Mouse (Mus musculus) embryonic facial prominence, embryonic 14.5 days (tissue): Measurements from ENCODE around the gene Kirrel2. TPM values are rescaled to one million over a fixed set of nuclear protein-coding genes. Genes with fewer than 3 reads are reported as not detected.
A peak's percentile ranks its signal among the peaks of the same experiment; 100 is the strongest.

Experiments used
- ATAC-seq: fragments of 200-750 bp; cut with Nextera tagmentation; 2 replicates; pipeline ENCODE4 v1.8.0; 2017; ENCODE audit warnings: low read depth, moderate number of reproducible peaks, moderate TSS enrichment
- DNase-seq: peaks from one replicate; pipeline ENCODE4 v3.0.0-alpha.2; 2015; ENCODE audit warnings: low spot score
- H3K27ac ChIP-seq: fragments of 300-500 bp; sonication (generic); replicated peaks from 2 replicates; pipeline ENCODE4 v1.5.1; 2014; ENCODE audit warnings: low read depth, mild to moderate bottlenecking, low read length, moderate library complexity
- H3K27me3 ChIP-seq: fragments of 300-500 bp; sonication (generic); replicated peaks from 2 replicates; pipeline ENCODE4 v1.6.1; 2014; ENCODE audit warnings: low read length; ENCODE audit not compliant: control insufficient read depth, insufficient read depth
- H3K36me3 ChIP-seq: fragments of 300-500 bp; sonication (generic); 2 replicates; pipeline ENCODE4 v1.6.1; 2014; ENCODE audit warnings: low read length, mixed read lengths; ENCODE audit not compliant: control insufficient read depth, insufficient read depth
- H3K4me1 ChIP-seq: fragments of 300-500 bp; sonication (generic); 2 replicates; pipeline ENCODE4 v1.6.1; 2014; ENCODE audit warnings: antibody characterized with exemption, low read length; ENCODE audit not compliant: control insufficient read depth, insufficient read depth
- H3K4me2 ChIP-seq: fragments of 300-500 bp; sonication (generic); 2 replicates; pipeline ENCODE4 v1.6.1; 2014; ENCODE audit warnings: low read depth, mild to moderate bottlenecking, low read length, moderate library complexity, mixed read lengths
- H3K4me3 ChIP-seq: fragments of 300-500 bp; sonication (generic); 2 replicates; pipeline ENCODE4 v1.5.1; 2014; ENCODE audit warnings: low read depth, mild to moderate bottlenecking, low read length
- H3K9ac ChIP-seq: fragments of 300-500 bp; sonication (generic); 2 replicates; pipeline ENCODE4 v1.6.1; 2014; ENCODE audit warnings: low read depth, mild to moderate bottlenecking, low read length, moderate library complexity, mixed read lengths
- H3K9me3 ChIP-seq: fragments of 300-500 bp; sonication (generic); 2 replicates; pipeline ENCODE4 v1.6.1; 2016; ENCODE audit warnings: low read length; ENCODE audit not compliant: control insufficient read depth
- WGBS: fragments of 180-500 bp; shearing (Covaris S2); extraction: QIAGEN DNeasy Blood & Tissue Kit; methylation state at CpG from one replicate; pipeline ENCODE4 v1.1.7; 2014; 5-methylcytosine and 5-hydroxymethylcytosine counted together
- polyA plus RNA-seq: library from polyadenylated mRNA; unstranded; fragments of >200 nt; fragmentation: Nextera tagmentation; extraction: Ambion mirVana; gene quantifications from 2 replicates; pipeline ENCODE4 v1.2.1, GENCODE M21; 2014

Kirrel2 gene
- polyA plus RNA-seq, 1 experiment from 2014 or later = 0.82 TPM

GRCm38 (mm10) chr7:30443696-30444095, 13.8 kb downstream of the Kirrel2 start:
- Histone ChIP-seq H3K9me3 (no peaks in the 10 kb centered on the region), H3K27me3 (peaks cover 11% of the 10 kb centered on the region; the same call in 1 of the 2 replicates), H3K9ac (no peak overlapping the region), H3K36me3 (peaks cover 17% of the 10 kb centered on the region; the same call in 1 of the 2 replicates), H3K27ac (no peak overlapping the region), H3K4me2 (peak overlapping the region; percentile 84), H3K4me1 (peaks cover 13% of the 10 kb centered on the region), H3K4me3 (peak overlapping the region; percentile 69)
- ATAC-seq (no peak), DNase-seq (no peak)
- 26% methylated on average over 9 of the region's 9 CpGs for WGBS

- 33% methylated on average over 2 of the region's 5 CpGs for WGBS
- Histone ChIP-seq H3K9me3 (no peaks in the 10 kb centered on the region), H3K4me2 (no peak overlapping the region), H3K4me3 (no peak overlapping the region), H3K36me3 (peaks cover 33% of the 10 kb centered on the region), H3K27me3 (peaks cover 11% of the 10 kb centered on the region), H3K4me1 (peaks cover 13% of the 10 kb centered on the region), H3K9ac (no peak overlapping the region), H3K27ac (no peak overlapping the region)
- no peak for DNase-seq
- no peak for ATAC-seq
These were observed 16.8 kb downstream of the Kirrel2 start for GRCm38 (mm10) chr7:30440697-30441096.

- Histone ChIP-seq H3K27me3 (peaks cover 5% of the 10 kb centered on the region), H3K36me3 (peaks cover 33% of the 10 kb centered on the region), H3K4me3 (no peak overlapping the region), H3K9me3 (no peaks in the 10 kb centered on the region), H3K9ac (no peak overlapping the region), H3K4me2 (no peak overlapping the region), H3K4me1 (peaks cover 9% of the 10 kb centered on the region), H3K27ac (no peak overlapping the region)
- DNase-seq (no peak), ATAC-seq (no peak)
- 79% methylated on average over 6 of the region's 13 CpGs for WGBS
These were observed 17.8 kb downstream of the Kirrel2 start for GRCm38 (mm10) chr7:30439734-30440133.

GRCm38 (mm10) chr7:30436879-30437278, 20.6 kb downstream of the Kirrel2 start:
- Histone ChIP-seq H3K27me3 (no peaks in the 10 kb centered on the region; the same call in 1 of the 2 replicates), H3K9me3 (no peaks in the 10 kb centered on the region), H3K4me2 (no peak overlapping the region), H3K36me3 (peaks cover 25% of the 10 kb centered on the region), H3K27ac (no peak overlapping the region), H3K4me3 (no peak overlapping the region), H3K9ac (no peak overlapping the region), H3K4me1 (no peaks in the 10 kb centered on the region)
- WGBS = 14% methylated on average over 10 of the region's 10 CpGs
- DNase-seq = no peak
- no peak for ATAC-seq

GRCm38 (mm10) chr7:30435156-30435555, 22.3 kb downstream of the Kirrel2 start:
- Histone ChIP-seq H3K27me3 (no peaks in the 10 kb centered on the region; the same call in 1 of the 2 replicates), H3K4me1 (no peaks in the 10 kb centered on the region), H3K36me3 (peaks cover 24% of the 10 kb centered on the region), H3K4me3 (no peak overlapping the region), H3K9me3 (no peaks in the 10 kb centered on the region), H3K4me2 (no peak overlapping the region), H3K9ac (no peak overlapping the region), H3K27ac (no peak overlapping the region)
- ATAC-seq (no peak), DNase-seq (no peak)
- WGBS = 40% methylated on average over 8 of the region's 9 CpGs

DNA sequence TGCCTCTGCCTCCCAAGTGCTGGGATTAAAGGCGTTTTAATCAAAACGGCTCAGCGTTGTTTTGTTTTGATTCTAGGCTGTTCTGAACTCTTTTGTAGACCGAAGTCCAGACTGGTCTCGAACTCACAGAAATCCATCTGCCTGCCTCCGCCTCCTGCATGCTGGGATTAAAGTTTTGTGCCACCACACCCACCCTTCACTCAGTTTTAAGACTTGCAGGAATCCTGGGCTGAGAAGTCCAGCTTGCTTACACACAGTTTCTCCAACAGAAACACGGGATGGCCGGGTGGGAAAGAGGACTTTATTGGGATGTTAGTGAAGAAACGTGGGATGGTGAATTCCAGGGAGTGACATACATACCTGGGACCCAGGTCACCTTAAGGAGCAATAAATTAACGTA, 22.8 kb downstream of the Kirrel2 start:
- DNase-seq (no peak), ATAC-seq (no peak)
- Histone ChIP-seq H3K4me3 (no peak overlapping the region), H3K36me3 (peaks cover 20% of the 10 kb centered on the region), H3K4me1 (no peaks in the 10 kb centered on the region), H3K27ac (no peak overlapping the region), H3K4me2 (no peak overlapping the region), H3K9me3 (no peaks in the 10 kb centered on the region), H3K9ac (no peak overlapping the region), H3K27me3 (no peaks in the 10 kb centered on the region; the same call in 1 of the 2 replicates)
- 67% methylated on average over 10 of the region's 10 CpGs for WGBS

DNA sequence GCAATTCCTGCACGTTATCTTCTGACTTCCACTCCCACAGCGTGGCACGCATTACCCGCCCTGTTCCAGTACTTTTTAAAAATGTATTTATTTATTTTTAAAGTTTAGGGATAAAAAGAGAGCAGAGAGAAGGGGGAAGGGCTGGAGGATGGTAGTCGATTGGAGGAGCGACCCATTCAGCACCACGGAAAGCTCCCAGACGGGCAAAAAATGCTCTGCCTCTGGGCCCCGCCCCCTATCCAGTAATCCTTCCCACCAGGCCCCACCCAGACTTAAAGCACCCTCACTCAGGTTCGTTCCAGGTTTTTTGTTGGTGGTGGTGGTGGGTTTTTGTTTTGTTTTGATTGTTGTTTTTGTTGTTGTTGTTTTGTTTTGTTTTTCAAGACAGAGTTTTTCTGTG, 23.3 kb downstream of the Kirrel2 start:
- no peaks in the 10 kb centered on the region for H3K4me1 ChIP-seq
- WGBS = under 1% methylated on average over 10 of the region's 10 CpGs
- H3K4me2 ChIP-seq = no peak overlapping the region
- no peaks in the 10 kb centered on the region; the same call in 1 of the 2 replicates for H3K27me3 ChIP-seq
- ATAC-seq = no peak
- no peak overlapping the region for H3K4me3 ChIP-seq
- DNase-seq = peak; percentile 50
- H3K9ac ChIP-seq = no peak overlapping the region
- H3K27ac ChIP-seq = no peak overlapping the region
- H3K9me3 ChIP-seq = no peaks in the 10 kb centered on the region
- peaks cover 16% of the 10 kb centered on the region for H3K36me3 ChIP-seq

- no peaks in the 10 kb centered on the region; the same call in 1 of the 2 replicates for H3K27me3 ChIP-seq
- DNase-seq (peak; percentile 84), ATAC-seq (0 out of 2 replicates have a peak, but pooled peaks have one; percentile 53)
- no peak overlapping the region for H3K9ac ChIP-seq
- H3K9me3 ChIP-seq = no peaks in the 10 kb centered on the region
- H3K4me3 ChIP-seq = no peak overlapping the region
- H3K4me1 ChIP-seq = no peaks in the 10 kb centered on the region
- no peak overlapping the region for H3K4me2 ChIP-seq
- H3K36me3 ChIP-seq = 0 out of 2 replicates have a peak, but pooled peaks cover 13% of the 10 kb centered on the region
- 26% methylated on average over 3 of the region's 3 CpGs for WGBS
- no peak overlapping the region for H3K27ac ChIP-seq
These were observed 25.7 kb downstream of the Kirrel2 start for GRCm38 (mm10) chr7:30431793-30432192.

GRCm38 (mm10) chr7:30430191-30430590, 27.3 kb downstream of the Kirrel2 start:
- DNase-seq (no peak), ATAC-seq (no peak)
- H3K27ac ChIP-seq = no peak overlapping the region
- 51% methylated on average over 2 of the region's 2 CpGs for WGBS
- no peak overlapping the region for H3K4me2 ChIP-seq
- H3K9me3 ChIP-seq = no peaks in the 10 kb centered on the region
- H3K4me3 ChIP-seq = no peak overlapping the region
- no peak overlapping the region for H3K9ac ChIP-seq
- peaks cover 18% of the 10 kb centered on the region; the same call in 1 of the 2 replicates for H3K36me3 ChIP-seq
- no peaks in the 10 kb centered on the region for H3K4me1 ChIP-seq
- no peaks in the 10 kb centered on the region for H3K27me3 ChIP-seq
